Mouse (Mus musculus) C2C12 (cell line): ENCODE data around the gene Arhgef10l. TPM values are rescaled to one million over a fixed set of nuclear protein-coding genes. Genes with fewer than 3 reads are reported as not detected.

Source experiments
- H3K27me3 ChIP-seq: one replicate; pipeline ENCODE4 v1.6.1; 2011; ENCODE audit not compliant: control insufficient read depth, insufficient read depth, insufficient read length
- H3K36me3 ChIP-seq: one replicate; pipeline ENCODE4 v1.6.1; 2011; ENCODE audit not compliant: control insufficient read depth, insufficient read depth
- H3K4me3 ChIP-seq: one replicate; pipeline ENCODE4 v1.5.1; 2011; ENCODE audit warnings: mild to moderate bottlenecking, control low read depth; ENCODE audit not compliant: poor library complexity, insufficient read depth, severe bottlenecking
- H3K79me2 ChIP-seq: one replicate; pipeline ENCODE4 v1.6.1; 2011; ENCODE audit not compliant: control insufficient read depth, insufficient read depth
- H3K79me3 ChIP-seq: one replicate; pipeline ENCODE4 v1.6.1; 2011; ENCODE audit warnings: low read depth, control low read depth
- H3ac ChIP-seq: one replicate; pipeline ENCODE3; 2011; ENCODE audit warnings: low read depth; ENCODE audit not compliant: control insufficient read depth, insufficient read length
- CEBPB ChIP-seq: IDR thresholded peaks from one replicate; pipeline ENCODE4 v1.6.1; 2011; ENCODE audit warnings: low read depth, mild to moderate bottlenecking, control low read depth, moderate library complexity
- CTCF ChIP-seq: IDR thresholded peaks from one replicate; pipeline ENCODE4 v1.5.1; 2011; ENCODE audit not compliant: control insufficient read depth, insufficient read depth, insufficient read length
- FOSL1 ChIP-seq: IDR thresholded peaks from one replicate; pipeline ENCODE4 v1.8.0; 2011; ENCODE audit warnings: mild to moderate bottlenecking, low read length; ENCODE audit not compliant: poor library complexity, insufficient read depth, severe bottlenecking
- MAX ChIP-seq: IDR thresholded peaks from one replicate; pipeline ENCODE4 v1.6.1; 2011; ENCODE audit warnings: mild to moderate bottlenecking, control low read depth
- MYOD1 ChIP-seq: IDR thresholded peaks from one replicate; pipeline ENCODE4 v1.6.1; 2011; ENCODE audit warnings: low read depth; ENCODE audit not compliant: control insufficient read depth, insufficient read length
- MYOG ChIP-seq: IDR thresholded peaks from one replicate; pipeline ENCODE4 v1.6.1; 2011; ENCODE audit not compliant: control insufficient read depth, insufficient read length; ENCODE audit errors: extremely low read depth
- USF1 ChIP-seq: IDR thresholded peaks from one replicate; pipeline ENCODE4 v1.6.1; 2011; ENCODE audit warnings: low read depth, mild to moderate bottlenecking, control low read depth, moderate library complexity
- polyA plus RNA-seq: library from polyadenylated mRNA; unstranded; fragments of >200 nt; fragmentation: generic; extraction: Trizol; gene quantifications from one replicate; pipeline ENCODE4 v1.2.1, GENCODE M21; 2012; ENCODE audit warnings: missing spikeins

The Arhgef10l gene
- polyA plus RNA-seq, 1 experiment: 27.8 TPM

DNA sequence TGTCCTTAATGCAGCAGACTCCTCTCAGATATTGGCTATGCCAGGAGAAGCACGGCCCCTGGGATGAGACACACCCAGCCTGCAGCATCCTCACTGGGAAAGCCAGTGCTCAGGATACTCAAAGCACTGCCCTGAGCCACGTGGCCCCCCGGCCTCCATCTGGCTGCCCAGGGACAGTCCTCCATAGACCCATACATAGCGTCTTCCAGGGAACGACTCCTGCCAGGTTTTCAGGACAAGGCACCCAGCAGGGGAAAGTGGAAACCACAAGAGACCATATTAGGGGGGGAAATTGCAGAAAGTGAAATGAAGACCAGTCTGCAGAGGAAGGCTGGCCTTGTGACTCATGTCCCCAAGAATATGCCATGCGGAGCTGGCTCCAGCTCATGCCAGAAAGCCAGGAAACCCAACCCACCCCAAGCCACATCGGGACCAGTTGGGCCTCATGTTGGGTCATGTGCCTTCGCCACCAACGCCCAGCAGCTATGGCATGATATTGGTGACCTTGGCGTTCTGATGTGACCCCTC is 30.9 kb downstream of the Arhgef10l start:
- peaks cover 48% of the 10 kb centered on the region for H3K79me2 ChIP-seq
- no peaks in the 10 kb centered on the region for H3K27me3 ChIP-seq
- H3K79me3 ChIP-seq: peaks cover 6% of the 10 kb centered on the region
- peak overlapping the region; percentile 62 for H3ac ChIP-seq
- peaks cover 15% of the 10 kb centered on the region for H3K36me3 ChIP-seq
- TF ChIP-seq MYOG (no peak), MAX (peak; percentile 91), FOSL1 (no peak), MYOD1 (peak; percentile 21), USF1 (peak; percentile 82)
- H3K4me3 ChIP-seq: no peak overlapping the region

DNA sequence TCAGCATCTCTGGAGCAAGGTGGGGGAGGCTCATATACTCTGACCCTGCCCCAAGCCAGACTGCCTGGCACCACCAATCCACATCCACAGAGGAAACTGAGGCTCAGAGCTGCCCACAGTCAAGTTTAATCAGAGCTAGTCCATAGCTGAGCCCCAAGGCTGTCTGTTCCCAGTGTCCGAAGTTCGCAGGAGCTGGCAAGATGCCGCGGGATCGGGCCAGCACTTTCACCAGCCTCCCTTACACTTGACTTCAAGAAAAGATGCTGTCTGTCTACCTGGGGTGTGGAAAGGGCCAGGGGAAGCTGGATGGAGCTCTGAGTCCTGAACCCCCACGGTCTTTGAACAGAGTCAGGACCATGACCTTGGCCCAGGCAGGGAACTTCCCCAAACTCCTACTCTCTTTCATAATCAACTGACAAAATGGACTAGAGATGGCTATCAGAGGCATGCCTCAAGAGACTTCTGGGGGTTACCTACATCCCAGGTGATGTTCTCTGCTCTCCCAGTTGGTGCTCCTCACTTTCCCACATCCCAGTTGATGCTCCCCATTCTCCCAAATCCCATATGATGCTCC is 34.4 kb downstream of the Arhgef10l start:
- TF ChIP-seq CTCF (no peak), MYOD1 (no peak), FOSL1 (no peak), USF1 (no peak), MAX (no peak), MYOG (no peak), CEBPB (no peak)
- no peak overlapping the region for H3K4me3 ChIP-seq

DNA sequence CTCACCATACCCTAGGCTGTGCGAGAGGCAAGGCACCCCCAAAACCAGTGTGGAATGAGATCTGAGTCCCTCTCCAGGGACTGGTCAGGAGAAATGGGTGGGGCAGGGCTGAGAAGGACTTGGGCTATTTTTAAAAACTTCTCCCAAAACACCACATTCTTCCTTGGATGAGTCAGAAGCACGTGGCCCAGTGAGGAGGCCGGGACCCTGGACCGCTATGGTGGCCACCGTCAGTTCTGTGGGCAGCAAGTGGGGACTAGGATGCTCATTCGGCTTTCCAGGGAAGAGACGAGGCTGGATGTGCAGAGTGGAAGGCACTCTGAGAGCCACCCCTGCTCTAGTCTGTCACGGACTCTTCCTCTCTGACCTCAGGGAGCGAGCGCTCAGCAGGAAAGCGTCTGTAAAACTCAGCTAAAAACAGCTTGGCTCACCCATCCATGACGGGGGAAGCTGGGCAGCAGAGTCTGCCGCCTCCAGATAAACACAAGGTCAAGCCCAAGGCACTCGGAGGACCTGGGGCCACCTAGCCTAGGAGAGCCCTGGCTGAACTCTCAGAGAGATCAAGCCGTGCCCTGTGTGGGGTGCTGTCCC is 35.1 kb downstream of the Arhgef10l start:
- Histone ChIP-seq H3K79me3 (peaks cover 8% of the 10 kb centered on the region), H3K27me3 (no peaks in the 10 kb centered on the region), H3K36me3 (peaks cover 16% of the 10 kb centered on the region), H3ac (peak overlapping the region; percentile 50), H3K4me3 (no peak overlapping the region), H3K79me2 (peaks cover 38% of the 10 kb centered on the region)
- TF ChIP-seq CEBPB (no peak), MYOG (no peak), CTCF (no peak), MYOD1 (no peak), USF1 (peak; percentile 96), FOSL1 (peak; percentile 60), MAX (peak; percentile 98)

More for the DNA sequence above, 34.4 kb downstream of the Arhgef10l start:
- Histone ChIP-seq H3K27me3 (no peaks in the 10 kb centered on the region), H3K79me2 (peaks cover 38% of the 10 kb centered on the region), H3K36me3 (peaks cover 16% of the 10 kb centered on the region), H3ac (peak overlapping the region; percentile 50), H3K79me3 (peaks cover 8% of the 10 kb centered on the region)

DNA sequence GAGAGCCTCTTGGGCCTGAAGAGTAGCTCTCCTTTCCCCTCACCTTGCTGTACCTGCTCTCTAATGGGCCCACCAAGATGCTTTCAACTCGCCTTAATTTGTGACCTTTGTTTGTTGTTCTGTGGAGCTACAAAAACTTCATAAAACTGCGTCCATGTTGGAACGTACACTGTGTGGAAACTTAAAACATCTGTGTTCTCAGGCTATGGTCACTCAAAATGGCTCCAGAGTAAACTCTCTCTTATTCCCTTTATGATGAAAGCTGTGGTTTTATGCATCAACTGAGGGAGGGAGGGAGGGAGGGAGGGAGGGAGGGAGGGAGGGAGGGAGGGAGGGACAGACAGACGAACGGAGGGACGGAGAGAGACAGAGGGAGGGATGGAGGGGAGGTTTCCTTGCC is 35.7 kb downstream of the Arhgef10l start:
- Histone ChIP-seq H3K79me2 (peaks cover 38% of the 10 kb centered on the region), H3K27me3 (no peaks in the 10 kb centered on the region), H3K36me3 (peaks cover 16% of the 10 kb centered on the region), H3ac (peak overlapping the region; percentile 44), H3K79me3 (peaks cover 8% of the 10 kb centered on the region), H3K4me3 (no peak overlapping the region)
- TF ChIP-seq MYOG (no peak), CEBPB (no peak), CTCF (no peak), USF1 (no peak), FOSL1 (no peak)

DNA sequence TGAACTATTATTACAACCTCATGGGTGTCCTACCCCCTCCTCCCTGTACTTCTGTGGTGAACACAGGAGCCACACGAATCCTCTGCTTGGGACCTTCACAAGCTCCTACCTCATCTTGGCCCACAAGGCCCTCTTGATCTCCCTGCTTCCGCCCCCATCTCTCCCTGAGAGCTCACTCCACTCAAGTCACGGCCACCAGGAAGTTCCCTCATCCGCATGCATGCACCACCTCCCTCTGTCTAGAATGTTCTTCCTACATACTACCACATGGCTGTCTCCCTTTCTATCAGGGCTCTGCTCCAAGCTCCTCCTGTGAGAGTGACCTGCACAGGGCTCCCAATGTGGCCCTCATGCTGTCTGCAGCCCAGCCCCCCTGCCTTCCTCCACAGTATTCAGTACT is 36.8 kb downstream of the Arhgef10l start:
- H3K79me3 ChIP-seq: peaks cover 7% of the 10 kb centered on the region
- no peaks in the 10 kb centered on the region for H3K27me3 ChIP-seq
- TF ChIP-seq MYOG (no peak), CTCF (no peak), MAX (no peak), FOSL1 (no peak), USF1 (no peak), MYOD1 (no peak), CEBPB (no peak)
- H3K79me2 ChIP-seq: peaks cover 35% of the 10 kb centered on the region
- H3K4me3 ChIP-seq: no peak overlapping the region
- H3K36me3 ChIP-seq: peaks cover 16% of the 10 kb centered on the region
- H3ac ChIP-seq: no peak overlapping the region

DNA sequence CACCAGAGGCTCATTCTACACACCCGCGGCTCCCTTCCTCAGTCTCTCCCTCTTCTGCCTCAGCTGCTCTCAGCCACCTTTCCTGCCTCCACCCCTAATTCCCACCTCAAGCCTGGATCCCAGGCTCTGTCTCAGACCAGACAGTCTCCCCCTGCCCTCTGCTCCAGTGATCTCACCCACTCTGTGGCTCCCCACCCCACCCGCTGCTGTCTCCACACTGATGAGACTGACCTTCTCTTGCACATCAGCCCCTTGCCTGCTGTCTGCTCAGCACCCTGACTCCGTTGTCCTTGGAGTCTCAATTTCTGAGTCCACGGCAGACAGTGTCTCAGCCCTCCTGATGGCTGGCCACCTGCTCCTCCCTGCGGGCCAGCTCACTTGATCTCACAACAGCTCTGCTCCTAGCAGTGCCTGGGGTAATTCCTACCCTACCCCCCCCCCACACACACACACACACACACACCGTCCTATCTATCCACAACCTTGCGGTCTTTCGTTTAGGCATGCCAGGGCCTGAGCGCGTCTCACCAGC is 37.3 kb downstream of the Arhgef10l start:
- Histone ChIP-seq H3K79me3 (peaks cover 5% of the 10 kb centered on the region), H3K36me3 (peaks cover 16% of the 10 kb centered on the region), H3K79me2 (peaks cover 30% of the 10 kb centered on the region), H3K27me3 (no peaks in the 10 kb centered on the region), H3ac (no peak overlapping the region), H3K4me3 (no peak overlapping the region)
- TF ChIP-seq USF1: no peak
- no peak for TF ChIP-seq CEBPB
- no peak for TF ChIP-seq MYOG
- TF ChIP-seq CTCF: no peak
- no peak for TF ChIP-seq FOSL1
- no peak for TF ChIP-seq MYOD1
- TF ChIP-seq MAX: no peak
